Comparison of ENCODE assay signal across 9 mouse cellular contexts in the genomic region with DNA sequence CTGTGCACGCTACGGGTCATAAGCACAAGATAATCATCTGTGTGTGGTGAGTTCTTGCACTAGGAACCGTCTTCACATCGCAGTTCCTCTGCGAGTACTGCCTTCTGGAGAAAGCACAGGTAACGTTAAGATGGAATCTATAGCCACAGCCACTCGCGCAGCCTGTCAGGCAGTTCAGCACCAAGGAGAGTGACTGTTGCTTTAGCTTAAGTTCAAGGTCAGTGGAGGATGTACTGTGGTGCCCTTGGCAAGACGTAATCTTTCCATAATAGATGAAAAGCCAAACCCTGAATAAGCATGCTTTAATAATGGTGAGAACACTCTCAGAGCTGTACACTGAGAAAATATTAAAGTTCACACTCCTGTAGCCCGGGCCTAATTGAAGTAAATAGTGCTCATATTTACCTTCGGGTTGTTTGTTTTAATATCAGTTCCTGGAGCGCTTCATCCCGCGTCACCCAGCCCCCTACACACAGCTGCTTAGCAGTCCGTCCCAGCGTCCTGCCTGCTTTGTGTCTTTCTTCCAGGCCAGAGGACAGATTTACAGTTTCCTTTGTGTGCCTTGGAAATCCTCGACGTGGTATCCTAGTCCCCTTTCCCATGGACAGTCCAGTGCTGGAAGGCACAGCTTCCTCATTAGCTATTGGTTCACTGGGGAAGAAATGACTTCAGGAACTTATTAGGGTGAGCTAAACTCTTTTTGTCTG. TPM values are rescaled to one million over a fixed set of nuclear protein-coding genes. Genes with fewer than 3 reads are reported as not detected.
DNase-seq lines count a peak whose midpoint lies in the region; ATAC-seq lines count a peak whose summit lies in the region.
"Had no signal": no experiment of that assay in that cellular context is flagged by ENCODE, and none has a peak within 500 bp of the region (broad histone marks: within the 10 kb centered on the region; RNA-seq: fewer than 3 reads in every experiment).

No protein-coding gene starts in this region.

- peak overlapping the region; percentile 61; the same call in 1 of the 2 replicates for H3K27ac ChIP-seq in kidney, embryonic 16.5 days (ENCODE audit: low read length)
- no peak overlapping the region for H3K27ac ChIP-seq in hindbrain, embryonic 14.5 days
- H3K27ac ChIP-seq in neural tube, embryonic 13.5 days (replicated peaks): peak overlapping the region; percentile 69

- peaks cover 11% of the 10 kb centered on the region for H3K4me1 ChIP-seq in kidney, embryonic 16.5 days (ENCODE audit: insufficient read depth, low read length)
- peaks cover 23% of the 10 kb centered on the region; the same call in 1 of the 2 replicates for H3K4me1 ChIP-seq in hindbrain, embryonic 14.5 days (replicated peaks; ENCODE audit: control insufficient read depth, insufficient read depth, low read length)
- peaks cover 47% of the 10 kb centered on the region for H3K4me1 ChIP-seq in neural tube, embryonic 13.5 days (replicated peaks)

- H3K36me3 ChIP-seq in kidney, embryonic 16.5 days (ENCODE audit: insufficient read depth, low read length): no peaks in the 10 kb centered on the region
- no peaks in the 10 kb centered on the region for H3K36me3 ChIP-seq in hindbrain, embryonic 14.5 days (replicated peaks; ENCODE audit: control insufficient read depth, insufficient read depth)
- no peaks in the 10 kb centered on the region for H3K36me3 ChIP-seq in neural tube, embryonic 13.5 days

- no peak overlapping the region for H3K4me3 ChIP-seq in kidney, embryonic 16.5 days (ENCODE audit: low read length)
- H3K4me3 ChIP-seq in hindbrain, embryonic 14.5 days (replicated peaks; ENCODE audit: low read length): no peak overlapping the region
- H3K4me3 ChIP-seq in neural tube, embryonic 13.5 days: no peak overlapping the region

- peak; percentile 65 for ATAC-seq in kidney, embryonic 16.5 days (ENCODE audit: low FRiP score, low TSS enrichment)
- ATAC-seq in common myeloid progenitor, adult 5-6 weeks (replicated peaks; ENCODE audit: low read depth, poor library complexity, severe bottlenecking): peak; percentile 47; the same call in 1 of the 2 replicates
- ATAC-seq in hindbrain, embryonic 14.5 days (ENCODE audit: low FRiP score): peak; percentile 43; the same call in 1 of the 2 replicates
- ATAC-seq in neural tube, embryonic 13.5 days (ENCODE audit: low read depth): peak; percentile 82; the same call in 1 of the 2 replicates
- no peak for ATAC-seq in erythroid progenitor cell, adult 5-6 weeks (replicated peaks; ENCODE audit: low FRiP score, poor library complexity, severe bottlenecking)

- H3K27me3 ChIP-seq in kidney, embryonic 16.5 days (ENCODE audit: insufficient read depth, low read length): no peaks in the 10 kb centered on the region
- no peaks in the 10 kb centered on the region for H3K27me3 ChIP-seq in hindbrain, embryonic 14.5 days (ENCODE audit: control insufficient read depth, insufficient read depth, low read length)
- no peaks in the 10 kb centered on the region for H3K27me3 ChIP-seq in neural tube, embryonic 13.5 days

- no peak overlapping the region for H3K4me2 ChIP-seq in kidney, embryonic 16.5 days (replicated peaks; ENCODE audit: low read depth, low read length)
- H3K4me2 ChIP-seq in hindbrain, embryonic 14.5 days (replicated peaks): no peak overlapping the region
- peak overlapping the region; percentile 24 for H3K4me2 ChIP-seq in neural tube, embryonic 13.5 days

- WGBS in kidney, embryonic 16.5 days: 16% methylated on average over 18 of the region's 18 CpGs
- 42% methylated on average over 18 of the region's 18 CpGs for WGBS in hindbrain, embryonic 14.5 days
- WGBS in neural tube, embryonic 13.5 days: 19% methylated on average over 18 of the region's 18 CpGs

- no peak overlapping the region for H3K9ac ChIP-seq in kidney, embryonic 16.5 days (replicated peaks; ENCODE audit: low read length)
- no peak overlapping the region for H3K9ac ChIP-seq in hindbrain, embryonic 14.5 days
- 0 out of 2 replicates have a peak overlapping the region, but pooled peaks have one; percentile 26 for H3K9ac ChIP-seq in neural tube, embryonic 13.5 days

- H3K9me3 ChIP-seq in kidney, embryonic 16.5 days (ENCODE audit: low read length): no peaks in the 10 kb centered on the region
- H3K9me3 ChIP-seq in hindbrain, embryonic 14.5 days (ENCODE audit: control insufficient read depth, low read length): no peaks in the 10 kb centered on the region
- no peaks in the 10 kb centered on the region for H3K9me3 ChIP-seq in neural tube, embryonic 13.5 days

- DNase-seq in kidney, adult 8-10 months: no peak
- no peak for DNase-seq in hindbrain, embryonic 14.5 days (ENCODE audit: low spot score)
- no peak for DNase-seq in right cerebral cortex, adult 2 months (ENCODE audit: low spot score in 2 of 2)
- no peak for DNase-seq in cerebellum, postnatal 36 days
- DNase-seq: heart, postnatal 14 days had no signal

RNA-seq across cellular contexts. Expression of a gene that starts 38.9 kb away (rescaled TPM):
- 7.7 and 7.9 TPM in 2 replicates for polyA plus RNA-seq in kidney, embryonic 16.5 days (2015; fragmentation: Nextera tagmentation; extraction: Ambion mirVana)
- total RNA-seq in common myeloid progenitor, adult 5-6 weeks (2017): 0.24 TPM in 1 of 2 replicates, not detected in the other
- 30.2 TPM in 2 replicates for polyA plus RNA-seq in hindbrain, embryonic 14.5 days (2014; fragmentation: Nextera tagmentation; extraction: Ambion mirVana)
- 40.4 and 44.9 TPM in 2 replicates for polyA plus RNA-seq in neural tube, embryonic 13.5 days (2015; fragmentation: Nextera tagmentation; extraction: Ambion mirVana)
- not detected in 2 replicates for total RNA-seq in erythroid progenitor cell, adult 5-6 weeks (2015; ENCODE audit: low replicate concordance)
- total RNA-seq in erythroid progenitor cell, adult 5-6 weeks (2017; ENCODE audit: low replicate concordance): not detected in 2 replicates
